Mouse (Mus musculus) neural tube, postnatal 0 days (tissue): ENCODE data around the gene Ccdc158. TPM values are rescaled to one million over a fixed set of nuclear protein-coding genes. Genes with fewer than 3 reads are reported as not detected.

Experiments used
- polyA plus RNA-seq: library from polyadenylated mRNA; unstranded; fragments of >200 nt; fragmentation: Nextera tagmentation; extraction: Ambion mirVana; gene quantifications from 2 replicates; pipeline ENCODE4 v1.2.1, GENCODE M21; 2015

Gene Ccdc158
- 0.45 and 0.50 TPM in 2 replicates for polyA plus RNA-seq

DNA sequence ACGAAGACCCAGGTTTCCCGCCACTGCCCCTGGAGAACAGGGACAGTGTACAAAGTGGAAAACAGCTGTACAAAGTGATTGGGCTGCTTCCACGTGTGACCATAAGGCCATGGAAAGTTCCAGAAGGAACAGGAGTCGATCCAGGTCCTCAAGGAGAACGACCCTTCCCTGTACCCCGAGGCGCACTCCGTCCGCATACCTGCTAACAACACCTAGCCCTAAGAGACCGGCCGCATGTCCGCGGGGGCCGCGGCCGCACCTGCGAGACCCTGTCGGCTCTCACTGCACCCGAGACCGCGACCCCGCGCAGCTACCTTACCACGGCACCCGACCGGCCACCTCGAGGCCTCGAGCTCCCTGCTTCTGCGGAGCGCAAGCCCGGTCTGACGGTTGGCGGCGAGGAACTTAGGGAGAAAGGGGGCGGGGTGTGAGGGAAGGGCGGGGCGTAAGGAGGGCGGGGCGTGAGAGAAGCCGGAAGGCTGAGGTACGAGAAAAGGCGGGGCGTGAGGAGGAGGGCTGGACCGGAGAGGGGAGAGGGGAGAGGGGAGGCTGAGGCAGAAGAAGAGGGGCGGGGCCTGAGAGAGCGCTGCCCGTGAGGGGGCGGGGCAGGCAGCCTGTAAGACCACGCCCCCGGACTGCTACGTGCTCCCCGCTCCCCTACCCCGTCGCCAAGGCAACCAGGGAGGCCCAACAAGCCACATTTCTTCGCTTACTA lies at the start of gene Ccdc158:
TSS of gene Ccdc158 (minus strand) at position 413 of the 715 bp plus-strand sequence.

DNA sequence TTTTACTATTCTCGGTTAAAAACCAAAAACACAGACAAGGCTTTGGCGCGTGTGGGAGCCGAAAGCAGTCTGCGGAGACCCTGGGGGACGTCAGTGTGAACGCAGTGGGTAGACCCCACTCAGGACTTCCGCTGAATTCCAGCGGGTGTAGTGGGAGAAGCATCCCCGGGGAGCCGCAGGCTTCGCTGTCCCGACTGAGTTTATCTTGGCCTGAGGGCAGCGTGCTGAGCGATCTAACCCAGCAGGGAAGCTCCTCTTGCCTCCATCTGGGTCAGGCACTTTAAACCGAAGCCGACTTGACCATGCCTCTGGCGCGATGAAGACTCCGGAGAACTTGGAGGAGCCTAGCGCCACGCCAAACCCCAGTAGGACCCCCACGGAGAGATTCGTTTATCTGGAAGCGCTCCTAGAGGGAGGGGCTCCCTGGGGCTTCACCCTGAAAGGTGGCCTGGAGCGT lies 8.3 kb upstream of the Ccdc158 start, which contains the start of gene Shroom3:
TSS of gene Shroom3 (plus strand) at position 85 of the 457 bp plus-strand sequence.

DNA sequence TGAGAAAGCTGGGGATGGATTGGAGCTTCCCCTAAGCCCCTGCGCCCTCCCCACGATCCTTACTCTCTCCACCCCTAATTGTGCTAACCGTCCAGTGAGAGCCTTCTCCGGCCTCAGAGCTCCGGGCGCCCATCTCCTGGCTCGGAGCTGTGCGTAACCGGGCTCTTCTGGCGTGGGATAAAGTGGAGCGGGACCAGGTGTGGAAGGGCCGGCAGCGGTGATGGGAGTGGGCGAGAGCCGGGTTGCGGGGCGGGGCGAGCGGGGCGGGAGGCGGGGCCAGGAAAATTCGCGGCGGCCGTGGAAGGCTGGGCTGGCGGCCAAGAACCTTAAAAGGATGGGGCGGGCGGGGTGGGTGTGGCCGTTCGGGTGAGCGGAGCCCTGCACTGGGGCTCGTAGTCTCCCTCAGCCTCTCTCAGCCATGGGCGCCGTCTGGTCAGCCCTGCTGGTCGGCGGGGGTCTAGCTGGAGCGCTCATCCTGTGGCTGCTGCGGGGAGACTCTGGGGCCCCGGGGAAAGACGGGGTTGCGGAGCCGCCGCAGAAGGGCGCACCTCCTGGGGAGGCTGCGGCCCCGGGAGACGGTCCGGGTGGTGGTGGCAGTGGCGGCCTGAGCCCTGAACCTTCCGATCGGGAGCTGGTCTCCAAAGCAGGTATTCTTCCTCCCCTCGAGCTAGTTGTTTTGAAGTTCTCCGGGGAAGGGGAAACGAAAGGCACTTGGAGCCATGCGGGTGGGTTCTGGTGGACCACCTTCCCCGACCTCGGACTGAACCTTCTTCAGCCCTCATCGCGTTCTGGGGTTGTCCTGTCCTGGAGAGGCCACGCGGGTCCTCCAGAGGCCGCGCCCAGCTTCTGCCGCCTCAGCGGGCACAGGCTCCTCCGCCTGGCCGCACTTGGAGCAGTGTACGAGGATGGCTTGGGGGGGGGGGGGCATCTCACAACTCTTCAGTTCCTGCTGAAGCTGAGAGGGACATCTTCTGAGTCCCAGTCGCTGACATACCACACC lies 72.1 kb downstream of the Ccdc158 start, which contains the start of gene Stbd1:
TSS of gene Stbd1 (plus strand) at position 351 of the 1,000 bp plus-strand sequence.

Other genes with a start within 250 kb of the Ccdc158 start
- gene Nup54, start 240.1 kb downstream of the Ccdc158 start, polyA plus RNA-seq, result 34.7 and 37.5 TPM in 2 replicates
- 22.1 and 24.1 TPM in 2 replicates for gene Scarb2, start 168.4 kb downstream of the Ccdc158 start, polyA plus RNA-seq
- gene Fam47e, start 120.2 kb downstream of the Ccdc158 start, polyA plus RNA-seq, result 1.8 and 2.2 TPM in 2 replicates
- 11.0 and 11.4 TPM in 2 replicates for gene Stbd1, start 72.2 kb downstream of the Ccdc158 start, polyA plus RNA-seq
- 1.8 and 1.9 TPM in 2 replicates for gene Shroom3, start 8.2 kb upstream of the Ccdc158 start, polyA plus RNA-seq